Mouse (Mus musculus) ES-Bruce4 (cell line): ENCODE measurements around the gene Fbxo22.
"Not testable (repeated sequence)": the region's sequence is repeated elsewhere in the genome, so short reads cannot be mapped to it uniquely, and the experiment has no call there.

Source experiments
- CTCF ChIP-seq: IDR thresholded peaks from one replicate; pipeline ENCODE4 v1.8.1; 2011; ENCODE audit warnings: low read depth, low read length
- EP300 ChIP-seq: IDR thresholded peaks from 2 replicates; pipeline ENCODE4 v1.6.1; 2011; ENCODE audit warnings: low read depth, low read length; ENCODE audit not compliant: insufficient read depth
- POLR2A ChIP-seq: IDR thresholded peaks from one replicate; pipeline ENCODE4 v1.8.1; 2011; ENCODE audit warnings: low read length; ENCODE audit not compliant: insufficient read depth

DNA sequence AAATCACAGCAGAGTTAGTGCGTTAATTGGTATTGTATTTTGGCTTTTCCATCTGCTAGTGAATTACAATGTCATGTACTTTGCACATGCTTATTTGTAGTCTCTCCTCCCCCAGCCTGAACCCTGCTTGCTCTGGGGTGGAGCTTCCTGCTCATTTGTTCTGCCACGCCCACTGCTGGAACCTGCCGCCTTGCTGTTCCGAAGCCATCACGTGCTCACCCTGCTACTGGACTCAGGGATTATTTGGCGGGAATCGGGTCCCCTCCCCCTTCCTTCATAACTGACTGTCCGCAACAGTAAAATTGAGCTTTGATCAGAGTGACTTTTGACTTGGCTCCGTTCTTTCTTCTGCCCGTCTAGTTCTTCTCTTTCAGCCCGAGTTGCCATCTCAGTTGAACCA, 24.4 kb downstream of the Fbxo22 start:
- TF ChIP-seq CTCF, POLR2A: not testable (repeated sequence)
- TF ChIP-seq EP300, result peak; percentile 71; the same call in 1 of the 2 replicates
